Mouse (Mus musculus) adipocyte (in vitro differentiated cells): Measurements from ENCODE around the gene Tpbpa.
A peak's percentile ranks its signal among the peaks of the same experiment; 100 is the strongest.
"Not testable (repeated sequence)": the region's sequence is repeated elsewhere in the genome, so short reads cannot be mapped to it uniquely, and the experiment has no call there.

Source experiments
- DNase-seq: peaks from one replicate; pipeline ENCODE4 v3.0.0-alpha.2; 2016; ENCODE audit warnings: low spot score

The Tpbpa gene

DNA sequence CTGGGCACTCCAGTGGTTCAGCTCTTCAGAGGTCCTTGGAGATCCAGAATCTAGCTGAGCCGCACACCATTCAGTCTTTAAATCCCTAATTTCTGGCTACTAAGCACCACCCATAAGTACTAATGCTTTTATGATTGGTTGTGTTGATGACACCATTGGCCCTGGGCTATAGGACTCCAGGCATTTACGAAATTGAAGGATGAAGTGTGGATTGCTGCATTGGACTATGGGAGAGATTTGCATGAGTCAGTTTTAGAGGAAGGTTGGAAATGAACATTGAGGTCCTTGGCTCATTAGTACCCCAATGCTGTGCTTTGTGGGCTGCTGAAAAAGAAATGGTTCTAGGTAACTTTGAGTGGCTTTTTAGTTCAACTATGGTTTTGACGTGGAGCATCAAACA is at the start of gene Tpbpa:
Tpbpa (minus strand) TSS at position 101 of the 400 bp plus-strand sequence.
- not testable (repeated sequence) for DNase-seq

DNA sequence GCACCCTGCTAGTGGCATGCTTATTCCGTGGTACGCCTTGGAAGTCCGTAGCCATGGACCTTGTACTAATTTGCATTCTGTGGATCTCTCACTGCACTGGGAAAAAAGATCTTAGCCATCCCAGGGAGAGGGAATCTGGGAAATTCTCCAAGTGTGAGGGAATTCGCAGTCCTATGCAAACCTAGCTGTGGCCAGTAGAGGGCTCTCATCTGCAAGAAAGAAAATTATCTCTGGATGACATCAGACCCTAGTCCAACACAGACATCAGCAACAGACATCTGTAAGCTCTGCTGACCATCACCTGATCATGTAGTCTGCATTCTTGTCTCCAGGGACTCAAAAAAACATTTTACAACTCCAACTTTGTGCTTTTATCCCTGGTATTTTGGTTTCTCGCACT is 45.1 kb upstream of the Tpbpa start:
- not testable (repeated sequence) for DNase-seq

DNA sequence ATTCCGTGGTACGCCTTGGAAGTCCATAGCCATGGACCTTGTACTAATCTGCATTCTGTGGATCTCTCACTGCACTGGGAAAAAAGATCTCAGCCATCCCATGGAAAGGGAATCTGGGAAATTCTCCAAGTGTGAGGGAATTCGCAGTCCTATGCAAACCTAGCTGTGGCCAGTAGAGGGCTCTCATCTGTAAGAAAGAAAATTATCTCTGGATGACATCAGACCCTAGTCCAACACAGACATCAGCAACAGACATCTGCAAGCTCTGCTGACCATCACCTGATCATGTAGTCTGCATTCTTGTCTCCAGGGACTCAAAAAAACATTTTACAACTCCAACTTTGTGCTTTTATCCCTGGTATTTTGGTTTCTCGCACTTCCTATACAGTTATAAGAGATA is 30.5 kb upstream of the Tpbpa start:
- DNase-seq: peak; percentile 35

GRCm38 (mm10) chr13:60963985-60964384 is 22.2 kb upstream of the Tpbpa start:
- DNase-seq: not testable (repeated sequence)

GRCm38 (mm10) chr13:60961706-60962105 is 19.9 kb upstream of the Tpbpa start:
- no peak for DNase-seq

GRCm38 (mm10) chr13:60936500-60936901 is 5.3 kb downstream of the Tpbpa start, which contains the start of the genes Gm49391 and Ctla2a:
Gene Gm49391 (minus strand): TSS chr13:60936571.
Gene Ctla2a (minus strand): TSS chr13:60936625.
- DNase-seq: no peak

DNA sequence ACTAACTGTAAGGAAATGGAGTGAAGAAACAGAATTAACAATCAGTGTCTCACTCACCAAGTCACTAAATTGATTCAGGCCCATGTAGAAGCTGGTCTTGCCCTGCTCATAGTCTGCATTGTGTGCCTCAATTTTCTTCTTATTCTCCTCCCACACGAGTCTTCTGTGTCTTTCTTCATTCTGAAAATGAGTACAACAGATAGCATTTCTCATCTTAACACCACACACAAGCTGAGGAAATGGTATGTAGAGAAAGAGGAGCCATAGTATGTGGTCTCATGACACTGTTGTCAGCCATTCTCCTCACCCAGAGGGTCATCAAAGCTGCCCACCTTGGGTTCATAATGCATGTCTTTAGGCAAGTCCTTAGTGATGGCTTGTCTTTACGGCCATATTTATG is 6.3 kb downstream of the Tpbpa start, which contains the start of gene Gm49393:
Gm49393 (minus strand) TSS at position 101 of the 400 bp plus-strand sequence.
- DNase-seq: not testable (repeated sequence)

- not testable (repeated sequence) for DNase-seq
Observed at GRCm38 (mm10) chr13:60904780-60905179, 37.0 kb downstream of the Tpbpa start, which contains the start of gene Tpbpb. Gene Tpbpb (minus strand): TSS chr13:60904880.

- peak; percentile 30 for DNase-seq
Observed at GRCm38 (mm10) chr13:60897328-60897727, 44.5 kb downstream of the Tpbpa start, which contains the start of gene Ctla2b. Gene Ctla2b (minus strand): TSS chr13:60897447.

DNA sequence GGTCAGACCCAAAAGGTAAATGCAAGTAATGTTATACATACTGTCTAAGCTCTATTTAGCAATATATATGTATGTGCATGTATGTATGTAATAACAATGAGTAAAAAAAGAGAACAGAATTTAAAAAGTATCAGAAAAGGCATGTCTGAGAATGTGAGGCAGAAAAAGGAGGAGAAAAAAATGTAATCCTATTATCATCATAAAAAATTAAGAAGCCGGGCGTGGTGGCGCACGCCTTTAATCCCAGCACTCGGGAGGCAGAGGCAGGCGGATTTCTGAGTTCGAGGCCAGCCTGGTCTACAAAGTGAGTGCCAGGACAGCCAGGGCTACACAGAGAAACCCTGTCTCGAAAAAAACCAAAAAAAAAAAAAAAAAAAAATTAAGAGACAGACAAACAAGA is 45.0 kb downstream of the Tpbpa start, which contains the start of gene Gm49392:
Gm49392 (minus strand) TSS at position 101 of the 400 bp plus-strand sequence.
- DNase-seq: not testable (repeated sequence)

GRCm38 (mm10) chr13:60895406-60896160 is 46.2 kb downstream of the Tpbpa start:
- no peak for DNase-seq

DNA sequence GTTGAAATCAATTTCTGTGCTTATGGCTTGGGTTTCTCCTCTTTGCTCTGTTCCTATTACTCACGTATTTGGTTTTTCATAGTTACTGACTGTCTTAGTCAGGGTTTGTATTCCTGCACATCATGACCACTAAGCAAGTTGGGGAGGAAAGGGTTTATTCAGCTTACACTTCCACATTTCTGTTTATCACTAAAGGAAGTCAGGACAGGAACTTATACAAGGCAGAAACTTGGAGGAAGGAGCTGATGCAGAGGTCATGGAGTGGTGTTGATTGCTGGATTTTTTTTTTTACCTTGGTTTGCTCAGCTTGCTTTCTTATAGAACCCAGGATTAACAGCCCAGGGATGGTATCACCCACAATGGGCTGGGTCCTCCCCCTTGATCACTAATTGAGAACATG is 49.5 kb downstream of the Tpbpa start:
- no peak for DNase-seq
